Mouse (Mus musculus) retina, embryonic 14.5 days (tissue): ENCODE results near the gene Sv2c.
"Not testable (repeated sequence)": the region's sequence is repeated elsewhere in the genome, so short reads cannot be mapped to it uniquely, and the experiment has no call there.

Experiments used
- DNase-seq: peaks from one replicate; pipeline ENCODE4 v3.0.0-alpha.2; 2015; ENCODE audit warnings: low spot score

Sv2c gene

DNA sequence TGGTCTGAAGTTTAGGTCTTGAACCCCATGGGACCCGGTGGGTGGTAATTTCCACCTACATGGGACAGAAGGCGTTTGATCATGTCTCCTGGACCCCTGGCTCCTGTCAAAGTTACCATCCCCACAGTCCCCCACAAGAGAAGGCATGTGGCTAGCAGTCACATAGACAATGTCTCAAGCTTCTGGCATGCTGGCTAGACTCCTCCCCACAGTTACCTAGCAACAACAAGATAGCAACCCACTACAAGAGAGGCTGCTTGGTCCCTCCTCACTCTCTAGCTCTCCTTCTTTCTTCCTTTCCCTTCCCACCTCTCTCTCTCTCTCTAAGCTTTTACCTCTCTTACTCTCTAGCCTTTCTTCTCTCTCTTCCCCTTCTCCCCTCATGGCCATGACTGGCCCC is 164.3 kb downstream of the Sv2c start:
- DNase-seq, result not testable (repeated sequence)

DNA sequence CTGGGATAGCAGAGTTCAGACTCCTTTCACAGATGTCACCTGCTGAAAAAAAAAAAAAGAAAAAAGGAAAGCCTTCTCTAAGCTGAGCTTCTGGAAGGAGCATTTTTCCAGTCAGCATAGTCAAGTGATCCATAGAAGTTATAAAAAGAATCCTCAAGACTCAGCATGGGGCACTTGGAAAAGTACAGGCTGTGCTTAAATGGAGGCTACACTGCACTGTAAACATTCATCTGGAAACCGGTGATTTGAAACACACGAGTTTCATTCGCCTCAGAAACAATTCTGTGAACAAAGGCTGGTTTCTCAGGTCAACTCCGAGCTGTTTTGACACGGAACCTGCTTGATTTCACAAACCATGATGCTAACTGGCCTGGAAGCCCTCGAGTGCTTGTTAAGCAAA is 165.6 kb downstream of the Sv2c start:
- no peak for DNase-seq

- DNase-seq, result no peak
Measured at GRCm38 (mm10) chr13:95965596-95965995, 166.8 kb downstream of the Sv2c start.

DNA sequence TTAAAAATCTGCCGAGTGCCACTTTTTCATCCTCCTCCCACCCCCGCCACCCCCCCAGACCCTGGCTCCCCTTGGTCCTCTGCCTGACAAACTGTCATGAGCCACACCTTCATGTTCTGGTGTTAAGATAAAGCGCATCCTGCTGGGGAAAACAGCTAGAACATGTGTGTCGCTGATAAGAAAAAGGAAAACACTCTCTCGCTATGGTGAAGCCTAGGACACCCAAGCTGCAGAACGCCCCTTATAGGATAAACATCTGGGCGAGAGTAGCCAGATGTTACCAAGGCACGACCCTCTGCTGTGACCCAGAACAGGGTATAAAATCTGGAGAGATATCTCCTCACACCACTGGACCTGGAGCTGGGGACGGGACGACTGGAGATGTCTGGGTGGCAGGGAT is 167.2 kb downstream of the Sv2c start:
- no peak for DNase-seq

DNA sequence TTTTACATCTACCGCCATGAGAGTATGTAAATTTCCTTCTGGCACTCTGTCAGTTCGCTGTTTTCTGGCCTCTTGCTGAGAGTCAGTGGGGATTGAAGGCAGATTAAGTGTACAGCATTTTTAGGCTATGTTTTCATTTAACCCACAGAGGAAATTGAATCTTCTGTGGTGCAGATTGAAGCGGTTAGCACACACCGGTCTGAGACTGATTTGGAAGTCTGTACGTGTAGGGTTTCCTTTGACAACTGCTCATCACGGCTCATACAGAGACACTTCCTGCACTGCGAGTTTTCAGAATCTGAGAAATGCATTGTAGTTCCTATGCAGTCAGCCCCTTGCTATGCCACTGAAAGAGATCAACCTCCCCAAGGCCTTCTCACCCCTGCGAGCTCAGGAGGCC is 168.2 kb downstream of the Sv2c start:
- DNase-seq, result no peak

DNA sequence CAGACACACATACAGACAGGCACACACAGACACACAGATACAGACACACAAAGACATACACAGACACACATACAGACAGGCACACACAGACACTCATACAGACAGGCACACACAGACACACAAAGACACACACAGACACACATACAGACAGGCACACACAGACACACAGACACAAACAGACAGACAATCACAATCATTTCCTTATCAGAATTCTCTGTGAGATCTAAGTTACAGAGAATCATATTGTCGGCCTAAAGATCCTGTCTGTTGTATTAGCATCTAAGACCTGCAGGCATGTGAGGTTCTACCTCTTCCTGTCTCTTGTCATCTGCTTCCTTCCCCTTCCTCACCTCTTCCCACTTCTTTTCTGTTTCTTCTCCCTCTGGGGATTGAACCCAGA is 168.7 kb downstream of the Sv2c start:
- DNase-seq, result no peak

- no peak for DNase-seq
Measured at GRCm38 (mm10) chr13:95961905-95962304, 170.5 kb downstream of the Sv2c start.

- DNase-seq, result peak; percentile 72
Measured at GRCm38 (mm10) chr13:95961191-95961791, 171.1 kb downstream of the Sv2c start.

- no peak for DNase-seq
Measured at GRCm38 (mm10) chr13:95960477-95961185, 171.7 kb downstream of the Sv2c start.

- no peak for DNase-seq
Measured at GRCm38 (mm10) chr13:95959651-95960476, 172.5 kb downstream of the Sv2c start.

- no peak for DNase-seq
Measured at GRCm38 (mm10) chr13:95957134-95957533, 175.2 kb downstream of the Sv2c start.

DNA sequence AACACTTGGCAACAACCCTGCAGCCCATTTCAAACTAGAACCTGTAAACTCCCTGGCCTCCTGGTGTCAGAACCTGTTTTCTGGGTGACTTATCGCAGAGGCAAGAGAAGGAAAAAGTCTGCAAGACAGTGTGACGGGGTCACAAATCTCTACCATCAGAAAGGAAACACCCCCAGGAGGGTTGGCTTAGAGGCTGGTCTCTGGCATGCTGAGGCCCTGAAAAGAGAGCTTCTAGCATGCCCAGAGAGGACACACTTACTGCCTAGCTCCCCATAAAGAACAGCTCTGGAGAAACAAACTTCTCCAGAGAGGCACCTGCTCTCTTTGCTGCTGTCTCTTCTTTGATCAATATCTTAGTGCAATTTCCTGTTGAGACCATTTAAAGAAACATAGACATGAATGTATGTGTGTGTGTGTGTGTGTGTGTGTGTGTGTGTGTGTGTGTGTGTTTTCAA is 176.0 kb downstream of the Sv2c start:
- no peak for DNase-seq

GRCm38 (mm10) chr13:95955204-95955603 is 177.2 kb downstream of the Sv2c start:
- no peak for DNase-seq

DNA sequence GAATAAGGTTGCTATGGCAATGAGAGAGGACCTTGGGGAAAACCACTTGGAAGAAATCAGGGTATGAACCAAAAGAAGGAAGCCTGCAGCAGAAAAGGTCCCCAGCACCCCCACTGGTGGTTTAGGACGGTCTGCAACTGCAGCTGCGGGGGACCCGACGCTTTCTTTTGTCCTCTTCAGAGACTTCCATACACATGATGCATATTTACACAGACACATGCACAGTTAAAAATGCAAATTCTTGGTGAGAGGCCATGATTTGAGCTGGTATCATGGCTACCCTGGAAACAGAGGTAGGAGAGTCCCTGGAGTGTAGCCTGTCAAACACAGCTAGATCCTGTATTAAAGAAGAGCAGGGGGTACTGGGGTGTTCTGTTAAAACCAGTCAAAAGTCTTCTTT is 178.7 kb downstream of the Sv2c start:
- no peak for DNase-seq

- DNase-seq, result no peak
Measured at GRCm38 (mm10) chr13:95952263-95952662, 180.1 kb downstream of the Sv2c start.

DNA sequence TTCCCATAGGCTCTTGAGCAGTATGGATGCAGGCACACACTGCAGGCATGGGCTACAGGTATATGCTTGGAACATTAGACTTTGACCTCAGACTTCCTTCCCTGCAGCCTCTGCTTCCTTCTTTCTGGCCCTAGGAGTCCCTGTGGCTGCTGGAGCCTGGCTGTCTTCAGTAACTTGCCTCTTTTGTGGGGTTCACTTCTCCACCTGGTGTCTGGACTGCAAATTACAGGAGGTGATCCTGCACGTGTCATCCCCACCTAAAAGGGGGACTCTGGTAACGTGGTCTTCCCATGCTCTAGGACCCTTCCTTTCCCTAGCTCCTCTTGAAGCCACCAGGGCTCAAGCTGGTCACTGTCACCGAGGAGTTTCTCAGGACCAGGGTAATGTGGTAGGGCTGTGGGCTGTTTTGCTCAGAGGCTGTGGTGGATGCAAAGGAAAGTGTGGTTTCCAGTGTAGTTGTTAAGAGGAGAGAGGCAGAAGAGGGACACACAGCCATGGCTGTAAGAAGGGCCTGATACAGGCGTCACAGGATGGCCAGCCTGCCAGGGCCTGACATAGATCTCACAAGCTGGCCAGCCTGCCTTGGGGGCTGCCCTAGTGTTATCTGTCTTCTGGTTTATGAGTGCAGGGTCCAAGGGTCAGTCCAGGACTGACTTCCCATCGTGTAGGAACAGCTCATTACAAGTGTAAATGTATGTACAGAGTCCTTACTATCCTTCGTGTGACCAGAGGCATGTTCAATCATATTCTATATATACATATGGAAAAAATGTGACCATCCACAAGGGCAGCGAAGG is 181.1 kb downstream of the Sv2c start:
- peak; percentile 43 for DNase-seq

DNA sequence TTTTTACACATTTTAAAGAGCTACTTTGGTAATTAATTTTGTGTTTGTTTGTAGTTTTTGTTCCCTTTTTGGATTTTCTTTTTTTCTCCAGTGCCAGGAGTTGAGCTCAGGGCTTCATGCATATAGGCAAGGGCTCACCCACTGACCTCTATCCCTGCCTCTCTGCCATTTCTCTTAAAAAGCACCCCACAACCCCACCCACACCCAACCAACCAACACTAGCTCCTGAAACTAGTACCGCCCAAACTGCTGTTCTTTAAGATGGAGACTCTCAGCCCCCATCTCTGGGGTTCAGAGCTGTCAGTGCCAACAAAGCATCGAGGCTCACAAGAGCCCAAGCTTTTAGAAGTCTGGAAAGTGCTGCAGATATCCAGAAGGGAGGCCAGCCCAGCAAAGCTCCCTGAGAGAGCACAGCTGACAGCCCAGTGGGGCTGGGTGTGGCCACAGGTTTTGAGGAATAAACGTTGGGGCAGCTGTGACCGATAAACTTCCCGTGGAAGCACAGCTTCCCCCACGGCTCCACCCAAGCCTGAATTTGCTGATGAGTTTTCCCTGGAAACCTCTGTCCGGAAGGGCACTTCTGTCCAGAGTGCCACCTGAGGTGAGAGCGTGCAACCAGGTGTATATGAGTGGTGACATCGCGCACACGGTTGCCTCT is 181.8 kb downstream of the Sv2c start:
- no peak for DNase-seq

DNA sequence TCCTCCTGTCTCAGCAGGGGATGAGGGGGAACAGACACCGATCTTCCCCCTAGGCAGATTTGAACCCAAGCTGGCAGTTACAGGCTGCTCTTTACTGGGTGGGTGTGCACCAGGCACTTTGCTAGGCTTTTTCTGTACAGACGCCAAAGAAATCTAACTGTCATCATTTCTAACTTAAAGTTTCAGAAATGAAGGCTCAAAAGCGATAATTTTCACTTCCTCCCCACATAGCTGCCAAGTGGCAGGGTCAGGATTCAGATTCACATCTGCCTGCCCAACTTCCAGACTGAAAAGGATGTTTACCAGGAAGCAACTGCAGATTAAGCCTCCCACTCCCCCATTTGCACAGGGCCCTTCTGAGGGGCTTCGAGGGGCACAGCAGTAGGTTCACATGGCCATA is 183.0 kb downstream of the Sv2c start:
- no peak for DNase-seq

- no peak for DNase-seq
Measured at GRCm38 (mm10) chr13:95948821-95949220, 183.6 kb downstream of the Sv2c start.

GRCm38 (mm10) chr13:95948394-95948793 is 184.0 kb downstream of the Sv2c start:
- DNase-seq, result no peak

- DNase-seq, result no peak
Measured at GRCm38 (mm10) chr13:95945937-95946507, 186.4 kb downstream of the Sv2c start.
